Mouse (Mus musculus) MEL-GATA-1-ER (cell line): ENCODE measurements at regions not wholly inside any gene's neighbourhood (a gene's known extent, or its start where the extent isn't known, plus 50 kb on each side); places are given as distances from the start of the nearest gene placed in this dataset.

ENCODE experiments used
- DNase-seq: peaks from one replicate; pipeline ENCODE4 v3.0.0-alpha.2; 2012; ENCODE audit warnings: low read depth; ENCODE audit errors: extremely low read depth

DNA sequence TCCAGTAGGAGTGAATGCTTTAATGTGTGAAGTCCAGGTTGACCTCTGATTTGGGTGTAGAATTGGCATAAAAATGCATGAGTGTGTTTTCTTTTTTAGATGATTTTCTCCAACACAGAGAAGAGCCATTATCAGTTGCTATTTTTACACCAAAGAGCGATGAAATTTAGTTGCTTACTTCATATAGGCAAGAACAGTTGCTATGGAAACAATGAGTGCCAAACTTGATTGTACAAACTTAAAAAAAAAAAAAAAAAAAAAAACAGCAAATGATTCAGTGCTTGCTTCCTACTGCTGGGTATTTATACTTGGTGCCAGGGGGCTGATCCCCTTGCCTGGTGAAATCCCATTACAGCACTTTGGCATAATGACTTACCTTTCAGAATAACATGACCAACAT, 268.0 kb downstream of the Sec23a start:
- DNase-seq: no peak

DNA sequence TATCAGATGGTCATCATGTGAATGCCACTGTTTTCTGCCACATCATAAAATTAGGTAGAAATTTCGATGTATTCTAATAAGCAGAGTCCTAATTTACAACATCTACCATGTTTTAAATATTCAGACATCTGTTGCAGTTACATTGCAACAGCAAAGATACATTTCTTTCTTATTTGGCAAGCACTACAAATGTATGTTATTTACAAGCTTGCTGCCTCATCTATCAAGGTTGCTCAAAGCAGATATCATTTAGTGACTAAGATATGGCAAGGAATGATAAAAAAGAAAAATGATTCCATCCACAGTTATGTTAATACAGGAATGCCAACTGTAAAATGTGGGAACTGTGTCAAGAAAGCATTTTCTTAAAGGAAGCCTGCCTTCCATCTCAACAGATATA, 283.7 kb downstream of the Sec23a start:
- no peak for DNase-seq

DNA sequence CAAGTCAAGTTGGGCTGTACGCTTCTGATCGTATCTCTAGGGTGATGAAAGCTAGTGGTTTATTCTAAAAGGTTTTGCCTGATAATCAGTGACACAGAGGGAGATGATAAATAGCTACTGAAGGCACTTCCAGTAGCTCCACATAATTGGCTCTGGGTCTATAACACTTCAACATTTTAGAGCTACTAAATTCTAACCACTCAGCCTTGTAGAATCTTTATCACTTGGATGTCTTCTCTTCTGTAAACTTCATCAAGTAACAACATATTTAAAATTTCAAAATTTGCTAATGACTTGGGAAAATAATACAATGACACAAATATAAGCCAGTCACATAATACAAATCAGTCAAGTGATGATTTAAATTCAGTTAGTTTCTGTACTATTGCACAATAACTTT, 284.3 kb downstream of the Sec23a start:
- DNase-seq: no peak

- no peak for DNase-seq
Observed at GRCm38 (mm10) chr12:58717908-58718307, 293.9 kb downstream of the Sec23a start.

- no peak for DNase-seq
Observed at GRCm38 (mm10) chr12:58714207-58714606, 297.6 kb downstream of the Sec23a start.

DNA sequence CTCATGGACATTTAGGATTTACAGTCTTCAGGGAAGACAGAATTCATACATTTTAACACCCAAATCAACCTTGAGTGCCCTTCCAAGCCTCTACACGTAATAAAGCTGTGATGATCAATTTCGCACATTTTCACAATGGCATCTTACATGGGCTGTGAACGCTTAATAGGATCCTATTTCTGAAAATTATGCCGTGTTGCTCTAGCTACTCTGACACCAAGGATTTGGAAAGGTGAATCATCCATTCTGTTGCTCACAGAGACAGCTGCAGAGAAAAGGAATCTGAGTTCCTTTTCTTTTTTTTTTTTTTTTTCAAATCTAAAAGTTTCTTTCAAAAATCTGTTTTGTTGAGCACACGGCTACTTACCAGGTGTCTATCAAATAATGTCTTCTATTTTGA, 316.1 kb downstream of the Sec23a start:
- DNase-seq: no peak

DNA sequence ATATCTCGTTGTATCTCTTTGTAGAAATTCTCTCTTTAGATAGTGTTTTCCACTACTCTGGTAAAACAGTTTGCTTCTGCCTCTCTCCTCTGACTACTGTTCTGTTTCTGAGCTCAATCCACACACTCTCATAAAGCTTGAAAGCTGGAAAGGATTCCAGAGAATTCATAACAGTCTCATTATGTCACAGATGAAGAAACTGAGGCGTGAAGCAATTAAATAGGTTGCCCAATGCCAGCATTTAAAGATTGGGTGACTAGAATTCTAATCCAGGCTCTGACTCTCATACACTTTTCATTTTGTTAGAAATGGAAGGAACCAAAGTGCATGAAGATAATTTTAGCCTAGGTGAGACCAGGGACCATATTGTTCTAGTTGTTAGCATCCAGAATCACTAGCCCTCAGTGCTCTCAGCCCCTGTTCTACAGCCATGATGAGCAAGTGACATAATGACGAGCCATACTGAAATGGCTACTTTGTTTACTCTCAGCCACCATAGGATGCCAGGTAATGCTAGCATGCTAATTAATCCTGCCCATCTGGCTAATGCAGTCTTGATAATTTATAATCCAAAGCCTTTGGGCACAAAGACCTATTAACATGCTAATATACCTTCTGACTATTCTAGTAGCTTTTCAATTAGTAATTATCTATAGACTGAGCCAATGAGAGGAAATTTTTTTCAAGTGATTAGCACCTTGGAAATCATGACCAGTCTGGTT, 341.7 kb downstream of the Sec23a start:
- DNase-seq: no peak

DNA sequence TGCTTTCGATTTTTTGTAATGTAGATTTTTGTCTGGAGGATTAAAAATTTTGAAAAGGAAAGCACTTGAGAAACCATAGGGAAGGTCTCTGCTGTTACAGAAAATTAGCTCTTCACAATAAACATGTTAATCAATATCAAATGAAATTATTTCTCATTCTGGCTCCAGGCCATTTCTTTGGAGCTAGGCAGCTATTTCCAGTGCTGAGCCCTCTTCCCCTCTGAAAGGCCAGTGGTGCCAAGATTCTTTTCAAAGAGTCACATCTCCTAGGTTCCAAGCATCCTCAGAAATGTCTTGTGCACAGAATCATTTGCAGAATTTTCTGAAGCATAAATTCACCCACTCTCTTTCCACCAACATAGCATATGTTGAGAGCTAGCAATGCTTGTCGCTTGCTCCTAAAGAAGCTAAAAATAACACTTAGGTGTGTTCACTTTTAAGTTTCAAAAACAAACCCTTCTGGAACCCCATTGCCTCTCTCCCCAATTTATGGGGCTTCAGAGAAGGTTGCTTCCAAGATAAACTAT, 357.2 kb downstream of the Sec23a start:
- DNase-seq: no peak

GRCm38 (mm10) chr12:58653751-58654150, 358.1 kb downstream of the Sec23a start:
- no peak for DNase-seq

DNA sequence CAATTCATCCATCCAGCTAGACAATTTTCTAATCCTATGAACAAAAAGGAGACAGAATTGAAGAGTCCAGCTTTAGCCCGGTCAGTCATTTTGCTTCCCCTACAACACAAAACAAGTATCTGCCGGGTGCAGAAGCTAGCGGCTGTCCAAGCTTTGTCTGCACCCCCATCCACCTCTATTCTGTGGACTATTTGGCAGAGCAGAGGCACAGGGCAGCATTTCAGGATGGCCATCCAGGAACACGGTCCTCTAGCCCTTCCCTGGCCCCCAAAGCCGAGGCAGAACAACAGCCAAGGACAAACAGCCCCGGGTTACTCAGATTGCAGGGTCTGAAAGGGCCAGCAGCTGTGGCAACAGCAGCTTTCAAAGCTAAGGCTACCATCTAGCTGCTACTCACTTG, 358.6 kb downstream of the Sec23a start:
- no peak for DNase-seq

DNA sequence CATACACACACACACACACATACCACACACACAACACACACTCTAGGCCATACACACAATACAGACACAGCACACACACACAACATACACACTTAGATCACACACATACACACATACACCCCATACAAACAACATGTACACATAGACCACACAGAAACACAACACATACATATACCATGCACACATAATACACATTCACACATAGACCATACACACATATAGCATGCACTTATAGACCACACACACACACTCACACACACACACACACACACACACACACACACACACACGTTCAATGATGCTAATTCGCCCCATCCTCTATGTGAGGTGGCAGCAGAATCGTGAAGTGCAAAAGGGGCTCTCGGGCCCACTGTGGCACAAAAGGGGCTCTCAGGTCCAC, 359.1 kb downstream of the Sec23a start:
- no peak for DNase-seq

- DNase-seq: no peak
Observed at GRCm38 (mm10) chr12:58648322-58648721, 363.5 kb downstream of the Sec23a start.

DNA sequence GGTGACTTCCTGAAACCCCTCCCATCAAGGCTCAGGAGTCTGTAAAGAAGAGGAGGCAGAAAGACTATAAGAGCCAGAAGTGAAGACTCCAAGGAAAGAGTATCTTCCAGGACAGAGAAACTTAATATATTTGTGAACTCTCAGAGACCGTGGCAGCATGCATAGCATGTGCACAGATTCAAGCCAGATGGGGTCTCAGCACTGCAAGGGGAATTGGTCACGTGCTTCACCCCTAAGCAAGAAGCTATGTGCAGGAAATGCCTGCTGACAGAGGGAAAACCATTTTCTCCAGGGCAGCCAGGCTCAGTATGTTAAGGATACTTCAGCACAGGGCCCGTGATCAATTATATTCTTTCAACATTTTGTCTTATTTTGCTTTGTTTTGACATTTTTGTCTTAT, 368.0 kb downstream of the Sec23a start:
- no peak for DNase-seq

GRCm38 (mm10) chr12:58639478-58639877, 370.4 kb upstream of the Clec14a start:
- DNase-seq: no peak

DNA sequence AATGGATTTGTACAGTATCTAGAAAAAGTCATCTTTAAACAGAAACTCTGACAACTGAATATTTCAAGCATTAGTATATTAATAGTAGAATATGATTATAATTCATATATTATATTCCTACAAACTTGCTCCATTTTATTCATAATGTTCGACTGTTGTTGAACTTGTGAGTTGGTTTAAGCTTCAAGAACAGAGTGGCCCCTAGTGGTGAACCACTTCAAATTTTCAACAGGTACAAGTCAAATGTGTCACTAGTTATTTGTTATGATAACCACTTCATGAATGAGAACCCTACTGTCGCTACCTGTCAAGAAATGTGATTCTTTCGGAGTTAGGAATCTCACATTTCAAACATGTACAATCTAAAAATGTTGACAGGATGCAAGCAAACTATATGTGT, 369.2 kb upstream of the Clec14a start:
- no peak for DNase-seq

GRCm38 (mm10) chr12:58632529-58632928, 363.4 kb upstream of the Clec14a start:
- DNase-seq: no peak

- no peak for DNase-seq
Observed at GRCm38 (mm10) chr12:58628817-58629216, 359.7 kb upstream of the Clec14a start.

DNA sequence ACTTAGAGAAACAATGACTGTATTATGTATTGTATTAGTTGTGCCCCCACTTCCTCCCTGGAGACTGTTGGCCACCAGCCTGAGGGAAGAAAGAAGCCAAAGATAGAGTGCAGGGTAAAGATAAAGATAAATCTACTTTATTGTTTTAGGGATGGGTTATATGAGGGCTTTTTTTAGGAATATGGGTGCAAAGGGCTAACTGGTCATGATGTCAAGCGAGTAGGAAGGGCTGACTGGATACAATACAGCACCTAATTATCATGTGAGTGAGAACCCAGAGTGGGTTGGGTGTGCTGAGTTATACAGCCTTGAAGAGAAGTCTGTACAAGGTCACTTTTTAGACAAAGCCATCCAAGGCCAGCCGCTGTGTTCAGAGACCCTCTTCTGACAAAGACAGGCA, 356.1 kb upstream of the Clec14a start:
- DNase-seq: no peak

DNA sequence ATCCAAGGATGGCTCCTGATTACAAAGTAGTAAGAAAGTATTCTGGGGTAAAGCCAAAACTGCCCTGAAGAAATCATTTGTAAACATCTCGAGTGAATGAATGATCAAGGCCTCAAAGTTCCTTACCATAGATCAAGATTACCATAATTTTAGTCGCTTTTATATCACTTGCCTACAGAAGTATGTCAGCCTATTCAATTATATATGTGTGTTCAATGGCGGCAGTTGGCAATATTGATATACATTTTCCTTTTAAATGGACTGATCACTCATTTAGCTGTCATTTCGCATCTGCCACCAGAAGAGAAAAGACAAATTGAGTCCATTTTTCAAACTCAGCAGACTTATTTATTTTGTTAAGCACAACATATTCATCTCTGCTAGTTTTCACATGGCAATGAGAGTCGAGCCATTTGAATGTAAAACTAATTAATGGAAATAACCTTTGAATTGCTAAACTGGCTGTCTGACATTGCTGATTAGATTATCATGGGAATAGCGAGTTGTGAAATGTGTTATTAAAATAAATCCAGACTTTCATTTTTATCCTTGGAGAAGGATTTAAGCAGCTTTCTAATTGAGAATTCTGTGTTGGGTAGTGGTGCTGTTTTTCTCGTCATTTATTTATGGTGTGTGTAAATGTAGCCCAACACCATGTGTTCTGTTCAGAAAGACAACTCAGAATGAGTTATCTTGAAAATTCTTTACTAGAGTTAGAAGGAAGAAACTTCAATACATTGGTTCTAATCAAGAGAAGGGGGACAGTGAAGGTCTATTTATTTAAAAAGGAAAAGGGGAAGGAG, 350.6 kb upstream of the Clec14a start:
- no peak for DNase-seq

GRCm38 (mm10) chr12:58594781-58595180, 325.7 kb upstream of the Clec14a start:
- no peak for DNase-seq

GRCm38 (mm10) chr12:58591480-58591829, 322.4 kb upstream of the Clec14a start:
- DNase-seq: no peak

DNA sequence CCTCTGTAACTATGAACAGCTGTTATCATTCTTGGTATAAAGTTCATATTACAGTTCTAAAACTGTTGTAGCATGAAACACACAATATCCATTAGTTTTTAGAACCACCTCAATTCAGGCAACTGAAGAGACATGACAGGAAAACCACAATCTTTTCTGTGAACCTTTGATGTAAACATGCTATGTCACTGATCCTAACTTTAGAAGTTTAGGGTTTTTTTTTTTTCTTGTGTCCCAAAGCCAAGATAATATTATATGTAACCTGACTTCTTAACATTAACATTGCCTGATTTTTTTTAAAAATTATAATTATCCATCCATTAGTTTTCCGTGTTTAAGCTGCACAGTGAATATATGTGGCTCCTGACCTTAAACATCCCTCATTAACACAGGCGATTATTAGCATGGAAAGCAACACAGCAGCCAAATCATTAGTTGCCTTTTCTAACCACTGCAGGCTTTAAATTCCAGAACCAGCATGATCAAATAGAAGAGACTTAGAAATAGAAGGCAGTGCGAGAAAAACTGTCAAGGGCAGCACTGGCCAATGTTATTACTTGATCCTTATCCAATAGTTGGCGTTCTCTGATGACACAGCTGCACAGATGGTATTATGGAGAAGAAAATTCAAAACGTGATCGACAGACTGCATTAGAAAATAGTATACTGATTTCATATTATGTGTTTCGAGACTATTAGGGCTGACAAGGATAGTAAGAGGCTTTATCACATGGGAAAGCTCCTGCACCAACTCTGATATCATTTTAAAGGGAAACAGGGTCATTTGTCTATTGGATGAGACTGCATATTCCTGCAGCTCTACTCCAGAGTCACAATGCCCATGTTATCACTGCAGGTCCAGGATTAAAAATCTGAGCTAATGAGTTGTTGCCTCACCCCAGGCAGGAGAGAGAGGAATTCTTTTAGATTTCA, 321.7 kb upstream of the Clec14a start:
- DNase-seq: no peak
